Mouse (Mus musculus) adrenal gland (tissue): ENCODE results near the gene Gm21885.

Experiments
- intact Hi-C: fragments of 180-260 bp; cut with DNase I; formaldehyde crosslinking; loops from one replicate; pipeline ENCODE4 v1.15.1; 2025

Gene Gm21885

GRCm38 (mm10) chr11:94317515-94317914 lies 35.8 kb downstream of the Gm21885 start:
- intact Hi-C loops = no loop called here

DNA sequence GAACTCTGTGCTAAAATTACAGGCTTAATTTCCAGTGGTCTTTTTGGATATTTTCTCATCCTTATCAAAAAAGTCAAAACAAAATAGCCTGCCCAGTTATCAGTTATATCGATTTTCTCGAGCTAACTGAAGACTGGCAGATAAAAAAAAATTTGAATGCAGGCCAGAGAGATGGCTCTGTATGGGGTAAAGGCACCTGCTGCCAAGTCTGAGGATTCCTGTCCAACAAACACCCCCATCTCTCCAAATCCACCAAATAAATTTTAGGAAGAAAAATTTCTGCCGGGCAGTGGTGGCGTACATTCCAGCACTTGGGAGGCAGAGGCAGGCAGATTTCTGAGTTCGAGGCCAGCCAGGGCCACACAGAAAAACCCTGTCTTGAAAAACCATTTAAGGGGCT lies 36.4 kb downstream of the Gm21885 start:
- intact Hi-C loops = no loop called here

DNA sequence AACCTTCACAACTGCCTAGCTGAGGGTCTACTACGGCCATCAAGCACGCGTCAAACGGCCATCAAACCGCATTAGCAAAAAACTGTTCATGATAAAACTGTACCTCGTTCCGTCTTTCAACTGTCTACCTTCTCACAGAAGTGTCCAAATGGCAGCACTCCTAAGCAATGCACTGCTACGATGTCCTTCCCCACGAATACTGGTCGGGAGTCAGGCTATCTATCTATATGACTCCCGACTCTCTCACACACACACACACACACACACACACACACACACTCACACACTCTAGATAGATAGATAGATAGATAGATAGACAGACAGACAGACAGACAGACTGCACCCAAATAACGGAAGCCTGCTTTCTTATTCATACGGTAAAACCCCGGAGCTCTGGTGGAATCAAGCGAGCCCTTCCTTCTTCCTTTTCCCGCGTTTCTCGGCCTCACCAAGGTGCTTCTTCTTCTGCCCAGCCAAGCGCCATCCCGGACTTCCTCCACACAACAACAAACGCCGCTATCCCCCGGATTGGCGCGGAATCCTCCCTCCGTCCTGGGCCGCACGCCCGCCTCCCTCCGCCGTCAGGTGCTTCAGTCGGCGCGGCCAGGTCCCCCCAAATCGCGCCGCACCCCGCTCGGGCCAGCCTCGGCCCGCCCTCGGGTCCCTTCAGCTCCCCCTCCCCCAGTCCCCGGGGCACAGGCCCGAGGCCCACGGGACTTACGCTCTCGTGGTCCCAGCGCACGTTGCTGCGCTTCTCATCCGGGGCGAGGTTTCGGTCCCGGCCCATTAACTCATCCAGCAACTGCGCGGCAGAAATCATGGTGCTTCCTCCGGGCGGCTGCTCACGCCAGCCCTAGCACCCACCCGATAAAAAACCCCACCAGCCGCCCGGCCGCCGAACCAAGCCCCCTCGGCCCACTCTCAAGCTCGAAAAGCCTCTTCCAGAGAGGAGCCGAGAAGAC lies 39.6 kb downstream of the Gm21885 start:
- intact Hi-C loops = no loop called here

GRCm38 (mm10) chr11:94321931-94322400 lies 40.3 kb downstream of the Gm21885 start, which contains the start of gene Luc7l3:
Gene Luc7l3, minus strand, starts transcription at chr11:94321988.
- intact Hi-C loops = no loop called here

- intact Hi-C loops = no loop called here
Measured at GRCm38 (mm10) chr11:94322636-94323035, 41.0 kb downstream of the Gm21885 start.

DNA sequence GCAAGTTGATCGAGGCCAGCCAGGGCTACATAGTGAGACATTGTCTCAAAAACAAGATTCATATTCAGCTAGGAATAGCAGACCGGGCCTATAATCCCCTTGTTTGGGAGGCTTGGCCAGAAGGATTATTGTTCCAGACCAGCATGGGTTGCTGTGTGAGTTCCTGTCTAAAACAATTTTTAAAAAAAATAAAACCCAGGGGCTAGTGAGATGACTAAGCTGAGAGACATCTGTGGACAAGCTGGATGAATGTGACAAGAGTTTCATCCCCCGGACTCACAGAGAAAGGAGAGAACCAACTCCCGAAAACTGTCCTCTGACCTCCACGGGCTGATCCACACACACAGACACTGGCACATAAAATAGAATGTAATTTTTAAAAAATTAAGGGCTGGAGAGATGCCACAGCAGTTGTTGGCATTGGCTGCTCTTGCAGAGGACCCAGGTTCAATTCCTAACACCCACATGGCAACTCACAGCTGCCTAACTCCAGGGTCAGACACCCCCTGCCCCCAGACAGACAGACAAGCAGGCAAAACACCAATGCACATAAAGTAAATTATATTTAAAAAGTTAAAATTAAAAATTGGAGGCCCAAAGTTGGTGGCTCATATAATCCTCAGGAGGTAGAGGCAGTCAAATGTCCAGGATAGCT lies 41.7 kb downstream of the Gm21885 start:
- intact Hi-C loops = no loop called here

GRCm38 (mm10) chr11:94324618-94325017 lies 42.9 kb downstream of the Gm21885 start:
- intact Hi-C loops = no loop called here

- intact Hi-C loops = no loop called here
Measured at GRCm38 (mm10) chr11:94326961-94327411, 45.3 kb downstream of the Gm21885 start.

DNA sequence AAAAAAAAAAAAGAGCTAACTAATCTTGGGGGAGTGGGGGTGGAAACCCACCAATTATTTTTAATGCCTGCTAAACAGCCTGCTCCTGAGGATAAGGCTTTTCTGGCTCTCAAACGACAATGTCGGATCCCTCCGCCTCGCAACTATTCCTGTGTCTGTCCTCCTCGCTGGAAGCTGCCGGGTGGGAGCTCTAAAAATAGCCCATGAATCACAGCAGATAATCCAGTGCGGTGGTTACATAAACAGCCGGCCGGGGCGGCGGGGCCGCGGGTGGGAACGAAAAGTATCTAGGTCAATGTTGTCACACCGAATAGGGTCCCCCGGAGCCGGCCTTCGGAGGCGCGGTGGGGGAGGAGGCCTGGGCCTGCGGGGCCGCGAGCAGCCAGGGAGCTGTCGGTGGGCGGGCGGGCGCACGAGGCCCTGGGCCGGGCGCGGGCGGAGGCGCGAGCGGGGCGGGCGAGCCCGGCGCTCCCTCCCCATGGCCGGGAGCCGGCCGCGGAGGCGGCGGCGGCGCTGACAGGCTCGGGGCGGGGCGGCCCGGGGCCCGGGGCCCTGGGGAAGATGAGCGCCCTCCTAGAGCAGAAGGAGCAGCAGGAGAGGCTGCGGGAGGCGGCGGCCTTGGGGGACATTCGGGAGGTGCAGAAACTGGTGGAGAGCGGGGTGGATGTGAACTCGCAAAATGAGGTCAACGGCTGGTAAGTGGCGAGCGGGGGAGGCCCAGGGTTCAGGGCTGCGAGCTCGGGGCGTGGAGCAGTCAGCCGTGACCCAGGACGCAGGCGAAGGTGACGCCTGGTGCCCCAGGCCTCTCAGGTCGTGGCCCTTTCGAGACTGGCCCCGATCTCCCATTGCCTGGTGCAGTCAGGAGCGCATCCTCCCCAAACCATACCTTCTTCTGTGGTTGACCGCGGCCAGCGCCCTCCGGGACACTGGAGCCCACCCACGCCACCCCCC lies 46.3 kb downstream of the Gm21885 start, which contains the start of gene Ankrd40:
TSS of gene Ankrd40 (plus strand) at position 309 of the 951 bp plus-strand sequence.
- intact Hi-C loops = no loop called here

- intact Hi-C loops = no loop called here
Measured at GRCm38 (mm10) chr11:94328644-94329025, 47.0 kb downstream of the Gm21885 start.

DNA sequence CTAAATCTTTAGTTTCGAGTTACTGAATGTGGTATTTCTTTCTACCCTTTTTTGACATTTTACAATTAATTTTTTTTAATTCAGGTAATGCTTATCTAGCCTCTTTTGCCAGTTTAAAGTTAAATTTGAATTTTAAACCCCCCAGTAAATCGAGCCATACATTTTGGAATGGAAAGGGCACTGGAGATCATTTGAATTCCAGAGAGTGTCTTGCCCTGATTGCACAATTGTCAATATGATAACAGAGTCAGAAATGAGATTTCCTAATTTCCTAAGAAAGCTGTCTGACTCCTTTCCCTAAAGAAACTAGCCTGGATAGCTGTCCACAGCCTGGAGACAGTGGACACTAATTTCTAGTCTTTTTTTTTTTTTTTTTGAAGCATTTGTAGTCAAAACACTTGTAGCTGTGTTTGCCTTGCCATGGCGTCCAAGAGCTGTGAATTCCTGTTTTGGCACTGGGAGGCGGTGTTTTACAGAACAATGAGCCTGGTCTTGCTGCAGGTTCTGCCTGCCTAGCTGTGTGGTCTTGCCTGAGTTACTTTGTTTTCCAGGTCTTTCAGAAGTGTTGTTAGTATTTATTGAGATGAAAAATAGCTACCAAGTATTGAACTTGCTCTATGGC lies 47.7 kb downstream of the Gm21885 start:
- intact Hi-C loops = no loop called here

GRCm38 (mm10) chr11:94330211-94330610 lies 48.5 kb downstream of the Gm21885 start:
- intact Hi-C loops = no loop called here

DNA sequence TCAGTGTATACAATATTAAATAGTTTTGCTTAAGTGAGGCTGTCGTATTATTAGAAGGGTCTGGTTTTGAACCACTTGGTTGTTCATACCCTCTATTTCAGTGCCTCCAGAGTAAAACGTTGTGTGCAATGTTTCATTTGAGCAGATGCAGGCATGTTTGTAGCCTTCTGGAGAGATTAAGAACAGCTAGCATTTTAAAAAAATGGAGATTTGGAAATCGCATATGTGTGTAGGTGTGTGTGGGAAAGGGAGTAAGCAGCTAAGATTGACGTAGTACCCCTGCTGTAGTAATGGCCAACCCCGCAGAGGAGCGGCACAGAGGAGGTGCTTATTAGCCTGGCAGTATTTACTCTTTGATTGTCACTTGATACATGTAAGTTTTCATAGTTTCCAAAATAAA lies 51.1 kb downstream of the Gm21885 start:
- intact Hi-C loops = no loop called here

GRCm38 (mm10) chr11:94334386-94334968 lies 52.8 kb downstream of the Gm21885 start:
- intact Hi-C loops = no loop called here
